Mouse (Mus musculus) neutrophil, adult 5-6 weeks (primary cell): Measurements from ENCODE around the gene Cavin3. TPM values are rescaled to one million over a fixed set of nuclear protein-coding genes. Genes with fewer than 3 reads are reported as not detected.
"Not testable (repeated sequence)": the region's sequence is repeated elsewhere in the genome, so short reads cannot be mapped to it uniquely, and the experiment has no call there.

Experiments used
- ATAC-seq: fragments of 151-379, 151-347 bp; 2 replicates; pipeline ENCODE4 v1.8.0; 2017; ENCODE audit warnings: mild to moderate bottlenecking, moderate TSS enrichment; ENCODE audit not compliant: insufficient number of reproducible peaks, poor library complexity, low FRiP score, severe bottlenecking; ENCODE audit errors: extremely low read depth
- total RNA-seq: library from RNA; stranded (forward); fragments of 200-1000 nt; gene quantifications from 2 replicates; pipeline ENCODE4 v1.2.3, GENCODE M21; 2017

The Cavin3 gene
- total RNA-seq, 1 experiment from 2014 or later, result not detected

GRCm38 (mm10) chr7:105482426-105482825 lies 326 bp upstream of the Cavin3 start:
- no peak for ATAC-seq

- no peak for ATAC-seq
These were observed 1.3 kb downstream of the Cavin3 start for GRCm38 (mm10) chr7:105480561-105481504.

GRCm38 (mm10) chr7:105480081-105480480 lies 2.0 kb downstream of the Cavin3 start:
- ATAC-seq, result no peak

- no peak for ATAC-seq
These were observed 2.9 kb downstream of the Cavin3 start for GRCm38 (mm10) chr7:105479232-105479631.

GRCm38 (mm10) chr7:105478344-105478743 lies 3.8 kb downstream of the Cavin3 start:
- no peak for ATAC-seq

- no peak for ATAC-seq
These were observed 4.3 kb downstream of the Cavin3 start for GRCm38 (mm10) chr7:105477841-105478240.

- no peak for ATAC-seq
These were observed 4.7 kb downstream of the Cavin3 start for GRCm38 (mm10) chr7:105477433-105477700.

GRCm38 (mm10) chr7:105476683-105477432 lies 5.2 kb downstream of the Cavin3 start:
- no peak for ATAC-seq

GRCm38 (mm10) chr7:105475396-105475949 lies 6.6 kb downstream of the Cavin3 start:
- no peak for ATAC-seq

- no peak for ATAC-seq
These were observed 7.3 kb downstream of the Cavin3 start for GRCm38 (mm10) chr7:105474771-105475315.

GRCm38 (mm10) chr7:105472607-105473006 lies 9.5 kb downstream of the Cavin3 start:
- no peak for ATAC-seq

GRCm38 (mm10) chr7:105465505-105465904 lies 16.6 kb downstream of the Cavin3 start:
- not testable (repeated sequence) for ATAC-seq

- no peak for ATAC-seq
These were observed 23.6 kb downstream of the Cavin3 start for GRCm38 (mm10) chr7:105458546-105458945.

- ATAC-seq, result not testable (repeated sequence)
These were observed 28.8 kb downstream of the Cavin3 start for GRCm38 (mm10) chr7:105453345-105453744.

GRCm38 (mm10) chr7:105445076-105445475 lies 37.0 kb downstream of the Cavin3 start:
- ATAC-seq, result no peak

GRCm38 (mm10) chr7:105441426-105441825 lies 40.7 kb downstream of the Cavin3 start:
- ATAC-seq, result no peak

GRCm38 (mm10) chr7:105437979-105438772 lies 43.9 kb downstream of the Cavin3 start:
- ATAC-seq, result no peak

- no peak for ATAC-seq
These were observed 47.3 kb downstream of the Cavin3 start for GRCm38 (mm10) chr7:105434798-105435197.

GRCm38 (mm10) chr7:105433859-105434258 lies 48.2 kb downstream of the Cavin3 start:
- no peak for ATAC-seq
